Mouse (Mus musculus) frontal cortex, adult 2 months (tissue): ENCODE results near the gene Atp6v0c. TPM values are rescaled to one million over a fixed set of nuclear protein-coding genes. Genes with fewer than 3 reads are reported as not detected.
"Not testable (repeated sequence)": the region's sequence is repeated elsewhere in the genome, so short reads cannot be mapped to it uniquely, and the experiment has no call there.

ENCODE experiments used
- DNase-seq, 2 experiments: peaks; one replicate each; pipeline ENCODE4 v3.0.0; 2022; ENCODE audit warnings: low spot score in 1 of 2; ENCODE audit errors: extremely low spot score in 1 of 2
- polyA plus RNA-seq: library from polyadenylated mRNA; depleted of rRNA; stranded (reverse); fragments of >200 nt; gene quantifications from 2 replicates; pipeline ENCODE4 v1.2.3, GENCODE M21; 2012

The Atp6v0c gene
- polyA plus RNA-seq, 1 experiment: 2,732 TPM

- no peak for DNase-seq
Measured at GRCm38 (mm10) chr17:24161466-24161865, 8.0 kb downstream of the Atp6v0c start.

- no peak for DNase-seq
Measured at GRCm38 (mm10) chr17:24157526-24157925, 12.0 kb downstream of the Atp6v0c start.

- no peak for DNase-seq
Measured at GRCm38 (mm10) chr17:24157121-24157520, 12.4 kb downstream of the Atp6v0c start.

- no peak for DNase-seq
Measured at GRCm38 (mm10) chr17:24156394-24156793, 13.1 kb downstream of the Atp6v0c start.

- DNase-seq: no peak
Measured at GRCm38 (mm10) chr17:24155742-24156141, 13.8 kb downstream of the Atp6v0c start.

- DNase-seq: no peak
Measured at GRCm38 (mm10) chr17:24154463-24154862, 15.0 kb downstream of the Atp6v0c start.

- peak in 1 of 2 experiments; percentile 85 for DNase-seq
Measured at GRCm38 (mm10) chr17:24151890-24152563, 17.5 kb downstream of the Atp6v0c start.

GRCm38 (mm10) chr17:24151382-24151781 lies 18.1 kb downstream of the Atp6v0c start:
- DNase-seq: no peak

GRCm38 (mm10) chr17:24150824-24151223 lies 18.7 kb downstream of the Atp6v0c start, which contains the start of gene Pdpk1:
TSS of gene Pdpk1 (minus strand) at chr17:24150924.
- no peak for DNase-seq

GRCm38 (mm10) chr17:24149421-24149820 lies 20.1 kb downstream of the Atp6v0c start:
- no peak for DNase-seq

- no peak for DNase-seq
Measured at GRCm38 (mm10) chr17:24142897-24143296, 26.6 kb downstream of the Atp6v0c start.

- DNase-seq: peak; percentile 93 to 97
Measured at GRCm38 (mm10) chr17:24141425-24141920, 28.0 kb downstream of the Atp6v0c start.

GRCm38 (mm10) chr17:24140845-24141424 lies 28.6 kb downstream of the Atp6v0c start:
- peak in 1 of 2 experiments; percentile 15 for DNase-seq

- DNase-seq: no peak
Measured at GRCm38 (mm10) chr17:24139968-24140367, 29.5 kb downstream of the Atp6v0c start.

- DNase-seq: no peak
Measured at GRCm38 (mm10) chr17:24139256-24139655, 30.2 kb downstream of the Atp6v0c start.

- DNase-seq: no peak
Measured at GRCm38 (mm10) chr17:24137226-24137880, 32.1 kb downstream of the Atp6v0c start.

- no peak for DNase-seq
Measured at GRCm38 (mm10) chr17:24134062-24134461, 35.4 kb downstream of the Atp6v0c start.

GRCm38 (mm10) chr17:24132919-24133318 lies 36.6 kb downstream of the Atp6v0c start:
- not testable (repeated sequence) for DNase-seq

GRCm38 (mm10) chr17:24131570-24131969 lies 37.9 kb downstream of the Atp6v0c start:
- DNase-seq: no peak

- DNase-seq: not testable (repeated sequence)
Measured at GRCm38 (mm10) chr17:24129246-24129645, 40.3 kb downstream of the Atp6v0c start.

GRCm38 (mm10) chr17:24127592-24127991 lies 41.9 kb downstream of the Atp6v0c start:
- DNase-seq: no peak
